Mouse (Mus musculus) erythroblast, embryonic 14.5 days (primary cell): ENCODE data around the gene Gng8.

Experiments used
- GATA1 ChIP-seq: IDR thresholded peaks from 2 replicates; pipeline ENCODE4 v1.6.1; 2012; ENCODE audit warnings: low read length, inconsistent platforms, mixed read lengths
- TAL1 ChIP-seq: IDR thresholded peaks from 3 replicates; pipeline ENCODE4 v1.6.1; 2012; ENCODE audit warnings: low read length, inconsistent platforms, mixed read lengths

- no peak for TF ChIP-seq GATA1
- no peak for TF ChIP-seq TAL1
Observed at GRCm38 (mm10) chr7:16893612-16894011, 2.0 kb downstream of the Gng8 start.
